Mouse (Mus musculus) heart, postnatal 25 days (tissue): Measurements from ENCODE around the gene Madd. TPM values are rescaled to one million over a fixed set of nuclear protein-coding genes. Genes with fewer than 3 reads are reported as not detected.

Experiments
- DNase-seq: peaks from one replicate; pipeline ENCODE4 v3.0.0; 2022; ENCODE audit warnings: low spot score
- intact Hi-C: fragments of 180-260 bp; cut with DNase I; formaldehyde crosslinking; loops from one replicate; pipeline ENCODE4 v1.15.1; 2025
- total RNA-seq, 2 experiments: library from RNA; stranded (reverse); gene quantifications; 2 replicates each; pipeline ENCODE4 v1.2.3; 2021

Madd gene
- total RNA-seq, 2 experiments from 2014 or later, result 5.4 to 6.2 TPM

DNA sequence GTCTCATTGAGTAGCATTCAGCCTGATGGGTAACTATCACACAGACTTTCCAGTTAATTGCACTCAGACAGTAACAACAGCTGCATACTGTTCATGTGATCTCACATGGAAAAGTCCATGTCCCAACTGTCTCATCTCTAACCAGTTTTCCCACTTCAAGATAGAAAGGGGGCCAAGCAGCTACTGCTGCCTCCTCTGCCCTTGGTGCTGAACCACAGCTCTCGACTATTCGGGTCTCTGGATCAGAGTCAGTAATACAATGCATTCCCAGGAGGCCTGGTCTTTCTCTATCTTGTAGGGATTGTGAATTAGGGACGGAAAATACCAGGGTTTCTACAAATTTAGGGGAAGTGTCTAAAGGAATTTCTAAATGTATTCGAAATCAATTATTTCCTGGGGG, 3.8 kb downstream of the Madd start:
- intact Hi-C loops, result no loop called here
- DNase-seq, result no peak

- intact Hi-C loops, result no loop called here
- no peak for DNase-seq
These were observed 7.4 kb downstream of the Madd start for GRCm38 (mm10) chr2:91176234-91176633.

- intact Hi-C loops, result no loop called here
- no peak for DNase-seq
These were observed 8.1 kb downstream of the Madd start for GRCm38 (mm10) chr2:91175490-91175889.

GRCm38 (mm10) chr2:91169587-91170322, 13.9 kb downstream of the Madd start:
- intact Hi-C loops, result no loop called here
- DNase-seq, result no peak

GRCm38 (mm10) chr2:91167629-91168028, 16.0 kb downstream of the Madd start:
- intact Hi-C loops, result no loop called here
- DNase-seq, result no peak

DNA sequence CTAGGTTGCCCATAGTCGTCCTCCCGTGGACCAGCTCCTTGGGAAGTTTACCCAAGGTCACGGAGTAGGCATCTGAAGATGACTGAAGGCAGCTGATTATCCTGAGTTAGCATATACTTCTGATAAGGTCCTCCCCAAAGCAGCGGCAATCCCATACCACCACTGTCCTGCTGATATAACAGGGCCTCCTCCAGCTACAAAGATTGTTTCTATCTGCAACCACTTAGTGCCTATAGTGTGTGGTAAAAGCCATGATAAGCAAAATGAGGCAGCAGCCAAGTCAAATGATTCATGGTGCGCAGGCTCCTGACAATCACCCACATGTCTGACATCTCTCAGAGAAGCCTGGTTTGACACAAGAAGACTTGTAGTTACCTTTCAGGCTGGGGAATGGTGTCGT, 18.6 kb downstream of the Madd start:
- intact Hi-C loops, result no loop called here
- no peak for DNase-seq

DNA sequence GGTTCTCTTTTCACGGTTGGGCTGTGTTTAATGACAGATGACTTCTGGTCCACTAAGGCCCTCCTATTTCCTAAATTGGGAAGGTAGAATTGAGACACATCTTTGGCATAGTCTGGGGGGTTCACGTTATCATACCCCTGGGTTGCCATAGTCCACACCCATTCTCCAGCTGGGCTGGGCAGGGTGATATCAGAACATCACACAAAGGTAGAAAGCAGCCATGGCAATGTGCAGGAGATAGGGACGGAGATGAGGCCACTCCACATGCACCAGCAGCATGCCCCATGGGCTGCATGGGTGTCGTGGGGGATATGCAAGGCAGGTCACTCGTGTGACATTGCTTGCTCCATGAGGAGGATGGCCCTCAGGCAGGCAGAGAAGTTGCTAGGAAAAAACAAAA, 20.1 kb downstream of the Madd start:
- intact Hi-C loops, result no loop called here
- DNase-seq, result no peak

- intact Hi-C loops, result no loop called here
- no peak for DNase-seq
These were observed 20.7 kb downstream of the Madd start for GRCm38 (mm10) chr2:91162952-91163351.

GRCm38 (mm10) chr2:91160591-91160990, 23.0 kb downstream of the Madd start:
- intact Hi-C loops, result no loop called here
- no peak for DNase-seq

DNA sequence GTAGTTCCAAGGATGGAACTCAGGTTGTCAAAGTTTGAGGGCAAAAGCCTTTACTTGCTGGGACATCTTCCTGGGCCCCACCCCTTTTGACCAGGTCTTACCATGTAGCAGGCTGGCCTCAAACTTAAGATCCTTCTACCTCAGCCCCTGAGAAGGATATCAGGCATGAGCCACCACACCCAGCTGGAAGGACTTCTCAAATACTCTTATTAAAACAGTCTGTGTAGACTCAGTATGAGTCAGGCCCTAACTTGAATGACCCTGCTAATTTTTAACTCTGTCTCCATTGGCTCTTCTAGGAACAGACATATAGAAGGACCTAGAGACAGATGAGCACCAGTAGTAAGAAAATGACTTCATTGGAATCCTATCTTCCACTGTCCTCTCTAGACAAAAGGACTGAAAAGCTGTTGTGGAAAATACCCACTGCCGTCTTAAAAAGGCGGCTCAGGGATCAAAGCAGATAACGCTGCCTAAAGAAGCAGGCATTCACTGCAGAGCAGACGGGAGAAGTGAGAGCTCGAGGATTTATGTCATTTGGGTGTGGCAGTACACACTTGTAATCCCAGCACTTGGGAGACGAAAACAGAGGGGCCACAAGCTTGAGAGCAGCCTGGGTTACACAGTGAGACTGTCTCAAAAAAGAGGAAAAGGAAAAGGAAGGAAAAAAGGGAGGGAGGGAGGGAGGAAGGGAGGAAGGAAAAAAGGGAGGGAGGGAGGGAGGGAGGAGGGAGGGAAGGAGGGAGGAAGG, 26.5 kb downstream of the Madd start:
- intact Hi-C loops, result no loop called here
- no peak for DNase-seq

GRCm38 (mm10) chr2:91154091-91154490, 29.5 kb downstream of the Madd start:
- intact Hi-C loops, result no loop called here
- DNase-seq, result no peak

- intact Hi-C loops, result no loop called here
- DNase-seq, result no peak
These were observed 30.7 kb downstream of the Madd start for GRCm38 (mm10) chr2:91152885-91153377.

DNA sequence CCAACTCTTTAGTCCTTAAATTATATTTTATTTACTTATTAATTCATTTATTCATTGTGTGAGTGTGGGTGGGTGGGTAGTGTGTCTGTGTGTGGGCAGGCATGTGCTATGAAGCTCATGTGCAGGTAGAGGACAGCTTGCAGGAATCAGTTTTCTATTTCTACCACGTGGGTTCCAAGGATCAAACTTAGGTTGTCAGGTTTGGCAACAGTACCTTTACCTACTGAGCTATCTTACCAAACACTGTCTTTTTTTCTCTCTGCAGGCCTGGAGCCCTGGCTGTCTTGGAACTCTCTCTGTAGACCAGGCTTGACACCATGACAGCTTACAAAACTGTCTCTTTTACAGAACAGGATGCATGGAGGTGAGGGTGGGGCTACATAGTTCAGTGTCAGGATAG, 32.3 kb downstream of the Madd start:
- intact Hi-C loops, result no loop called here
- no peak for DNase-seq

- DNase-seq, result no peak
- intact Hi-C loops, result no loop called here
These were observed 35.5 kb downstream of the Madd start for GRCm38 (mm10) chr2:91148101-91148500.

GRCm38 (mm10) chr2:91143401-91143800, 40.2 kb downstream of the Madd start:
- no peak for DNase-seq
- intact Hi-C loops, result no loop called here

- intact Hi-C loops, result no loop called here
These were observed 40.7 kb downstream of the Madd start for GRCm38 (mm10) chr2:91142920-91143319.

GRCm38 (mm10) chr2:91139764-91140163, 43.9 kb downstream of the Madd start:
- DNase-seq, result no peak

More at GRCm38 (mm10) chr2:91142920-91143319, 40.7 kb downstream of the Madd start:
- no peak for DNase-seq

GRCm38 (mm10) chr2:91139311-91139710, 44.3 kb downstream of the Madd start:
- intact Hi-C loops, result no loop called here
- no peak for DNase-seq

More at GRCm38 (mm10) chr2:91139764-91140163, 43.9 kb downstream of the Madd start:
- intact Hi-C loops, result no loop called here

DNA sequence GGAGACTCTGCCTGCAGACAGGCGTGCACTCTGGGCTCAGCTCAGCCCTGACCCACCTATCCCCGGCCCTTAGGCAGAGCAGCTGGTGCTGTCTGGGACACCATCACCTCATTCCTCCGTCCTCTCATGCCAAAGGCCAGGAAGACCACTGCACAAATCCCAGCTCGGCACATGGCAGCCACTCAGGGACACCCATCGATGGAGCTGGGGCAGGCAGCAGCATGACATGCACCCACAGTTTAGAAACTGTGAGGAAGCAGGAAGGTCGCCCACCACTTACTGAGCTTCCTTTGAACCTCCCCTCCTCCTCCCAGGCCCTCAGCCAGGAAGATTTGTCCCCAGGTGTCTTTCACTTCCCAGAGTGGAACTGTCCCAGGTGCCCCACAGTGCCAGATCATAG, 46.2 kb downstream of the Madd start:
- intact Hi-C loops, result no loop called here
- DNase-seq, result no peak

DNA sequence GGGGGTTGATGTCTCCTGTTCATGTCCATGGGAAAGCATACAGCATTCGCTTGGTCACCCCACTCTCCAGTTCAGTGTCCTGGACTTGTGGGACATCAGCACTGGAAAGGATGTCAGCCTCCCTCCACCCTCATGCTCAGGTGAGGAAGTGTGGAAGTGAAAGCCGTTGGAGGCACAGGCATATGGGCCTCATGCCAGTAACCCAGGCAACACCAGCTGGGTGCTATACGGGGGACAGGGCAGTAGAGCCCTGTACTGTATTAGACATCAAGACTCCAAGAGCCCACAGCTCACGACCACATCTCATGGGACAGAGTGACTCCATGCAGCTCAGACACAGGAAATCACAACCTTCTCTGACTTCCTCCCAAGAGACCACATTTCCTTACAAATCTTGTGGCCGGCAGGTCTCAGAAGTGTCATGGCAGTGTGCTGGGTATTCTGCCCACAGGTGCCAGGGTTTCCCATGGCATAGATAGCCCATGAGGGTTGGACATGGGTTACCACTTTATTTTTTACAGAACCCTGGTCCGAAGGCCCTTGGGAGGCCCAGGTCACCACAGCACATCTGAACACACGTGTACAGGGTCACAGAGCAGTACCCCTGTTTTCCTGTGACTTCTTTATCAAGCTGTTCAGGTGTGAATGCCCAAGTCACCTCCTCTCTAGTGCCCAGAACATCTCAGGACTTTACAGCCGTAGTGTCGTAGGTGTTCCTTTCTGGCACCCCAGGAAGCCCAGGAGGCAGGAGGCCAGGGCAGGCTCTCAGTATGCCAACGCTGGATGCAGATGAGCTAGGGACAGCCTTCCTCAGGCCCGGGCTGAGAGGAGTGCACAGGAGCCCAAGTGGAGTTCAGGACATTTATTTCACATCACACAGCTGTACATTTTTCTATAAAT, 46.9 kb downstream of the Madd start:
- DNase-seq, result no peak
- intact Hi-C loops, result no loop called here
